Mouse (Mus musculus) gastrocnemius, postnatal 4 days (tissue): ENCODE measurements around the gene Nasp. TPM values are rescaled to one million over a fixed set of nuclear protein-coding genes. Genes with fewer than 3 reads are reported as not detected.
A peak's percentile ranks its signal among the peaks of the same experiment; 100 is the strongest.
"Not testable (repeated sequence)": the region's sequence is repeated elsewhere in the genome, so short reads cannot be mapped to it uniquely, and the experiment has no call there.

Experiments
- DNase-seq, 2 experiments: peaks; one replicate each; pipeline ENCODE4 v3.0.0; 2021 to 2022; ENCODE audit warnings: low spot score in 2 of 2, mixed read lengths in 2 of 2
- long read RNA-seq, 2 experiments: library from polyadenylated mRNA; stranded (forward); transcript quantifications; one replicate each; pipeline ENCODE4 v2.0.0; 2021
- total RNA-seq, 2 experiments: library from RNA; stranded (reverse); gene quantifications; 2 replicates each; pipeline ENCODE4 v1.2.3; 2021

The Nasp gene
- total RNA-seq = 10 to 100 TPM; 43.8 to 55.2 TPM
- long read RNA-seq, experiment 1, transcript Nasp-202 (14 exons, 2,118 nt) = major isoform, 22 of 32 reads
- long read RNA-seq, experiment 1, partial matches to known transcripts = 5 of 32 reads
- long read RNA-seq, experiment 1, other reads (novel, unspliced or antisense) = 5 of 32 reads
- long read RNA-seq, experiment 2, transcript Nasp-202 (14 exons, 2,118 nt) = major isoform, 21 of 31 reads
- long read RNA-seq, experiment 2, partial matches to known transcripts = 7 of 31 reads
- long read RNA-seq, experiment 2, other reads (novel, unspliced or antisense) = 3 of 31 reads

- DNase-seq = peak; percentile 22 to 73
Observed at GRCm38 (mm10) chr4:116627722-116628662, at the start of gene Nasp. Gene Nasp, minus strand, starts transcription at chr4:116627941.

GRCm38 (mm10) chr4:116676027-116676426 lies 48.3 kb upstream of the Nasp start:
- no peak for DNase-seq

- not testable (repeated sequence) for DNase-seq
Observed at GRCm38 (mm10) chr4:116674761-116675160, 47.0 kb upstream of the Nasp start.

- DNase-seq = no peak
Observed at GRCm38 (mm10) chr4:116672785-116673184, 45.0 kb upstream of the Nasp start.

GRCm38 (mm10) chr4:116669291-116669690 lies 41.5 kb upstream of the Nasp start:
- no peak for DNase-seq

GRCm38 (mm10) chr4:116668145-116668544 lies 40.4 kb upstream of the Nasp start:
- DNase-seq = no peak

GRCm38 (mm10) chr4:116666625-116667024 lies 38.9 kb upstream of the Nasp start:
- DNase-seq = no peak

GRCm38 (mm10) chr4:116661998-116662397 lies 34.3 kb upstream of the Nasp start:
- DNase-seq = no peak

GRCm38 (mm10) chr4:116660829-116661228 lies 33.1 kb upstream of the Nasp start:
- no peak for DNase-seq

GRCm38 (mm10) chr4:116659916-116660315 lies 32.2 kb upstream of the Nasp start:
- DNase-seq = not testable (repeated sequence)

GRCm38 (mm10) chr4:116659474-116659873 lies 31.7 kb upstream of the Nasp start:
- DNase-seq = no peak

GRCm38 (mm10) chr4:116657971-116658370 lies 30.2 kb upstream of the Nasp start:
- DNase-seq = no peak

- no peak for DNase-seq
Observed at GRCm38 (mm10) chr4:116655658-116656057, 27.9 kb upstream of the Nasp start.

GRCm38 (mm10) chr4:116655100-116655499 lies 27.4 kb upstream of the Nasp start:
- no peak for DNase-seq

GRCm38 (mm10) chr4:116653228-116653627 lies 25.5 kb upstream of the Nasp start:
- no peak for DNase-seq

- no peak for DNase-seq
Observed at GRCm38 (mm10) chr4:116651797-116652135, 24.0 kb upstream of the Nasp start.

GRCm38 (mm10) chr4:116650924-116651796 lies 23.4 kb upstream of the Nasp start, which contains the start of gene Akr1a1:
Gene Akr1a1, minus strand, starts transcription at chr4:116651680.
- peak; percentile 76 to 93 for DNase-seq

GRCm38 (mm10) chr4:116650365-116650764 lies 22.6 kb upstream of the Nasp start:
- DNase-seq = no peak

- no peak for DNase-seq
Observed at GRCm38 (mm10) chr4:116649411-116649810, 21.7 kb upstream of the Nasp start.

- no peak for DNase-seq
Observed at GRCm38 (mm10) chr4:116645624-116646023, 17.9 kb upstream of the Nasp start.

- DNase-seq = no peak
Observed at GRCm38 (mm10) chr4:116644326-116644725, 16.6 kb upstream of the Nasp start.
